Mouse (Mus musculus): ENCODE results near the gene Thnsl2. TPM values are rescaled to one million over a fixed set of nuclear protein-coding genes. Genes with fewer than 3 reads are reported as not detected.

Thnsl2 gene
- total RNA-seq, 2 experiments from 2014 or later, result 4.1 to 4.3 TPM

GRCm38 (mm10) chr6:71081230-71081629 lies 63.0 kb downstream of the Thnsl2 start:
- intact Hi-C loops (cut with DNase I), result no loop called here
- DNase-seq (ENCODE audit: low spot score in 2 of 2), result no peak

Other genes with a start within 250 kb of the Thnsl2 start
- not detected for gene Tex37, start 225.5 kb downstream of the Thnsl2 start, total RNA-seq (2021)
- gene Foxi3, start 187.9 kb downstream of the Thnsl2 start, total RNA-seq (2021), result not detected
- gene Fabp1, start 55.4 kb upstream of the Thnsl2 start, total RNA-seq (2021), result not detected
- 10 to 100 TPM; 14.1 to 15.2 TPM for gene Krcc1, start 127.2 kb upstream of the Thnsl2 start, total RNA-seq (2021)
- gene Smyd1, start 177.8 kb upstream of the Thnsl2 start, total RNA-seq (2021), result 1 to 10 TPM; 1.3 to 1.4 TPM
- gene Cd8b1, start 178.3 kb upstream of the Thnsl2 start, total RNA-seq (2021), result not detected
- gene Cd8a, start 229.0 kb upstream of the Thnsl2 start, total RNA-seq (2021), result not detected